Mouse (Mus musculus): ENCODE results near the gene Palld.
A peak's percentile ranks its signal among the peaks of the same experiment; 100 is the strongest.

The Palld gene

DNA sequence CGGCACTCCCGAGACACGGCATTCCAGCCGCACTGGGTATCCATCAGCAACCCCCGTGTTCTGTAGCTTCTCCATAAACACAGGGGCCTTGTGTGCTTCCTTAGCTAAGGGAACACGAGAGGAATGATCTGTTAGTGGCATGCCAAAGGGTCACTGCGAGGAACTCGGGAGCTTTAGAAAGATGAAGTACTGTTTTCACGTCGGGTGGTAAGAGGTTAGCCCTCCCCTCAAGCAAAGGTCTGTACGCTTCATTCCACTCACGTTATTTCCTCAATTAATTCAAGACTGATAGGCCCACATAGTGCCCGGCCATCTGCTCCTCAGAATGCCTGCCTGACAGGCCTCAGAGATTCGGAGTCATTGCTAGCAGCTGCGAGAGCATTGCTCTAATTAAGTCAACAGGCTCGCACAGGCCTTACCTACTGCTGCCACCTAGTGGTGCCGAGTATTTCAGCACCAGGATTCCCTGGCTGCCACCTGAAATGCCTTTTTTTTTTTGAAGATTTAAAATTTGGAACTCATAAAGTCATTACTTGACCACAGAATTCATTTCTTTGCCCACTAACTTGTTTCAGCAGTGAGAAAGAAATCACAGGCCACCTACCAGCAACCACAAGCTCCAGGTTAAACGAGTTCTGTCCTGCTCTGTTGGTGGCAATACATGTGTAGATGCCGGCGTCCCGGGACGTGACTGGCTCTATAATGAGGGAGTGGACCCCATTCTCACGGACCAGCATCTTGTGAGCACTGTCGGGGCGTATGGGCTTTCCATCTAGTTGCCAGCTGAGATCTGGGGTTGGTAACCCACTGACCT, 386.4 kb downstream of the Palld start:
- DNase-seq (ENCODE audit: low spot score in 2 of 2): peak; percentile 31 to 58

DNA sequence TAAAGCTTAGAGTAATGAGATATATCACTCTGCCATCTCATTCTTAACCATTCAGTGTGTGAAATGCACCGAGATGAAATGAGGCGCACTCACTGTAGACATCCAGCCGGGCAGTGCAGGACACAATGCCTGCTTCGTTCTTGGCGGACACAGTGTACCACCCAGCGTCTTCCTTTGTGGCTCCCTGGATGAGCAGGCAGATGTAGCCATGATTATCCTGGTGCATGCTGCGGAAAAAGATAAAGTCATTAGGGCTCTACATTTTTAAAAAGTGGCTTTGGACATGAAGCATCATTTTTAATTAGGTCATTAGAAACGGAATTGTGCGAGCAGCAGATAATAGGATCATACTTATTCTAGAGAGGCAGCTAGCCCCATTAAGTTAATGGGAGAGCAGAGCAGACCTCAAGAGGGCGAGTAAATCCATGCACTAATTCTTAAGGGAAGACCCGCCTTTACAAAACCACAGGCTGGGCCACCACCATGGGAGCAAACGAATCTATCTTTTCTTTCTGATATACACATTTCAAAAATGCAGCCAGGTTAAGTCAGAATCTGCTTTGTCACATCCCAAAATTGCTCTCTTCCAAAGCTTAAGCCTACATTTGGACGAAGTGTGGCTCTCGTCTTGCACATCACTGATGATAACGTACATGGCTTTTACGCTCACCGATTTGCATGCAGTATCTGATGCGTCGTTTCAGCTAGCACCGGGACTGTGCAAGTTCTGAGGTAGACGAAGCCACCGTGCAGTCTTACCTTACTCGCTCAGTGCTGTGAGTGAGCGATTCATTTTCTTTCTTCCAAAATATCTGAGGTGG, 387.2 kb downstream of the Palld start:
- no peak for DNase-seq (ENCODE audit: low spot score in 2 of 2)

DNA sequence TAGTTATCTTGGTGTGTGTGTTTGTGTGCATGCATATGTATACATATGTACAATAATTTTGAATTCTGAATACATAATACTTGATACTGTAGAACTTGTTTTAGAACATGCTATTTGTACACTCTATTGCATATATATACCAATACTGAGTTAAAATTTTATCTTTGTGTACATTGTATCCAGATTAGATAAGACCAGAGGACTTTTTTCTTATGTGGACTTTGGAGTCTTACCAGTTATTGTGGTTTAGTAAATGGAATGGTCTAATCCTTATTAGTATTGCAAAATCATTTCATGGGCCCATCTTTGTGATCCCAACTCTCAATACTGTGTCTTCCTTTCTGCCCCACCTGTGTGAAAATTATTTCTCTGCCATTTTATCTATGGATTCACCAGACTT, 400.2 kb downstream of the Palld start:
- no peak for DNase-seq (ENCODE audit: low spot score in 2 of 2)

DNA sequence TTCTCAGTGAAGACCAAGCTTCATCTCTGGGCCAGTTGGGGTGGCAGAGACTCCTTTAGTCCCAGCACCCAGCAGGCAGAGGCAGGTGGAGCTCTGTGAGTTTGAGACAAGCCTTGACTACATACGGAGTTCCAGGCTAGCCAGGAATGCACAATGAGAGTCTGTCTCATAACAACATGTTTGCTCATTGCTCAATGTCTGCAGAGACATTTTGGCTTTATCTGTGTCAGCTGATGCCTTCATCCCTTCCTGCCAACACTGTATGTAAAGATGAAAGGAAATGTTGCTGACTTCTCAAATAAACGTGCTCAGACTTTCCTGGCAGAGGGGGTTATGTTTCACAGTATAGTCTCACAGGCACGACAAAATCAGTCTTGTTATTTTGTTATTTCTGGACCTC, 401.6 kb downstream of the Palld start:
- no peak for DNase-seq (ENCODE audit: low spot score in 2 of 2)

DNA sequence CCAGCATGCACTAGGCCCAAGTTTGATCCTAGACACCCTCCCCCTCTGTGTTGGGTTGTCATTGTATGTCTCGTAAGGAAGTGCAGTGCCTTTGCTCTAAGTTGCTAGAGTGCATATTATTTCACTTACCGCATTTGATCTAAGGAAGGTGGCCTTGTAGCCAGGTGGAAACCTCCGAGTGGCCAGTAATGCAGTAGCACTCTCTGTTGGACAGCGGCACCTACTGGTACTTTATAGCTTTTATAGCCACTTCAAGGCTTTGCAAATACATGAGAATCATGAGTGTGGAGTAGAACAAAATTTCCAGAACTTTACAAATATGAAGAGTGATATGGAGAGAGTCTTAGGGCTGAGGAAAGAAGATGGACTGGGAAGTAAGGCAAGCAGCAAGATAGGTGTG, 403.5 kb downstream of the Palld start:
- DNase-seq (ENCODE audit: low spot score in 2 of 2): no peak

DNA sequence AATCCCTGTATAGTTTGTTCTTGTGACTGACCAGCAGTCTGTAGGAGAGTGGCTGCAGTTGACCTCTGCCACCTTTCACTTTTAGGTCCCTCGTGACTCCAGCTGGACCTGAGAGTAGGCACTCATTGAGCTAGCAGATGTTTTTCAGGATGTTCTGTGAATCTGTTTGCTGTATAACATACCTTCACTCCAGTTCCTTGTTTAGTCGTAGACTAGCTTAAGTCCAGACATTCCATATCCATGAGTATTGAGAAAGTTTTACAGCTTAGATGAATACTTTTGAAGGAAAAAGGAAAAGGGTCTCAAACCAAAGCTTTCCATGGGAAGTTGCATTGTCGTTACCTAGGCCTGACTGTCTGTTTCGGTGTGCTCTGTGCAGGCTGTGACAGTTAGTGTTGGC, 405.4 kb downstream of the Palld start:
- DNase-seq (ENCODE audit: low spot score in 2 of 2): no peak

DNA sequence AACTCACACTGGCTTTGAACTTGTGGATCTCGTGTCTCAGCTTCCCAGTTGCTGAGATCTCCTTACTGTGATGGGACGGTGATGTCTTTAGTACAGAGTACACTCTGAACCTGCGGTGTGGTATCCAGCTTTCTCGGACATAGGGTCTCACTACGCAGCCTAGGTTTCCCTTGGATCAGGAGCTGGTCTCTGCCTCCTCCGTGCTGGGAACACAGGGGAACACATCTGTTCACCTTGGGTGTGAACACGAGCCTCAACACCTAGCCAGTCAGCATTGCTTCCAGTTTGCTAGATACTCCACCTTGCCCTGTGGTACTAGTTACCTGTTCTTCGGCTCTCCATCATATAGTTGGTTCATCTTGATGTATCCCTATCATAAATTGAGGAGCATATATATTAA, 413.9 kb downstream of the Palld start:
- DNase-seq (ENCODE audit: low spot score in 2 of 2): no peak

DNA sequence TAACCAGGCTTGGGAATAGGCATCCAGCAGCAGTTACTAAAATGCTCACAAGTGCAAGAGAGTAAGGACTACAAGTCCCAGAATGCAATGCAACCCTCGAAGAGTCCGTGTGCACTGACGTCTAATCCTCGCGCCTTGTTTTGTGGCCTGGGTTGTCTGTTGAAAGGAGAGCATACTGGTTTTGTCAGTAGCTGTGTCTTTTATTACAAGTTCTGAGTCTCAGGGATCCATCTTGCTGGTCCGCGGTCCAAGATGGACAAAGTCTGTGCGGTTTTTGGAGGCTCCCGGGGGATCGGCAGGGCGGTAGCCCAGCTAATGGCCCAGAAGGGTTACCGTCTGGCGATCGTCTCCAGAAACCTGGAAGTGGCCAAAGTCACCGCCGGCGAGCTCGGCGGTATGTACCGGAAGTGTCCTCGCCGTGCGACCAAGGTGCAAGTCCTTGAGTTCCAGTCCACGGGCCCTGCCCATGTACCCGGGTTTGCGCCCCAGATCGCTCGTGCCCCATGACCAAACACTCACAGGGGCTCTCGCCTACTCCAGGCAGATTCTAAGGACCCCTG, 414.8 kb downstream of the Palld start, which contains the start of gene Cbr4:
Gene Cbr4, plus strand, starts transcription at position 138 of the 560 bp plus-strand sequence.
- peak; percentile 86 to 91 for DNase-seq (ENCODE audit: low spot score in 2 of 2)

DNA sequence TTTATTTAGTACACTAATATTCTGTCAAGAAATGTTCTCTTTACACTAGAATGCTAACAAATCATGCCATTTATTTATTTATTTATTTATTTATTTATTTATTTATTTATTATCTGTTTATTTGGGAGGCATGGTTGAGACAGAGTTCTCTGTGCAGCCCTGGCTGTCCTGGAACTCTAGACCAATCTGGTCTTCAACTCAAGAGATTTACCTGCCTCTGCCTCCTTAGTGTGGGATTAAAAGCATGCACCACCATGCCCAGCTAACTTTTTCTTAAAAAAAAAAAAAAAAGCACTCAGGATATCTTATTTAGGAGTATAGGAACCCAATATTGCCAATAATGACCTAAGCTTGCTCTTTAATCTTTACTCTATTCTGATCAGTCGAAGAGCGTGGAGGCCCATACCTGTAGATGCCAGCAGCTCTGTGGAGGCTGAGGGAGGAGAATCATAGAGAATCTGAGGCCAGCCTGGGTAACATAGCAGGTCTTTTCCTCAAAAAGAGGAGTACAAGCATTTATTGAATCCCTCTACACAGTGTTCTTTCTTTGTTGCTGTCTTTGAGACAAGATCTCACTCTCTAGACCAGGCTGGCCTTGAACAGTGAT, 415.5 kb downstream of the Palld start:
- DNase-seq (ENCODE audit: low spot score in 2 of 2): no peak

DNA sequence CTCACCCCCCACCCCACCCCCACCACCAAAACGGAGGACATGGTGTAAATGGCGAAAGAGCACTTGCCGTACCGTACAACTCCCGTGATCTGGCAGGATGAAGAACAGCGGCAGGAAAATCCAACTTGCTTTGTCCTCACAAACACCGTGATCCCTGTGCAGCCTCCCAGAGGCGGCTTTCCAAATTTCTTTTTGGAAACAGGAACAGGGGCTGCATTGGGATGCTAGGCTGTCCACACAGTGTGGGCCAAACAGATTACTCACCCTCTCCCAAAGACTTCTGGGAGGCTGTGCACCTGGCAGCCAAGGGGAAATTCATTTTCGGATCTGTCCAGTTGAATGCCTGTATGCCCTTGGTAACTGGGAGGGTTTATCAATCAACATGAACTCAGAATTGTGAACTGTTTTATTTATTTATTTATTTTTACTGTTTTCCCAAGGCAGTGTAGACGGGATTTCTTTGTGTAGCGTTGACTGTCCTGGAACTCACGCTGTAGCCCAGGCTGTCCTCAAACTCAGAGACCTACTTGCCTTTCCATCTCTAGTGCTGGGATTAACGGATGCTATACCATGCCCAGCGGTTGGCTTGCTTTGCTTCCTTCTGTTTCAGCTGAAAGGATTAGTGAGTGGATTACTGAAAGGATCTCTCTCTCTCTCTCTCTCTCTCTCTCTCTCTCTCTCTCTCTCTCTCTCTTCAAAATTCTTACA, 422.1 kb downstream of the Palld start:
- DNase-seq (ENCODE audit: low spot score in 2 of 2): peak; percentile 13 to 17

DNA sequence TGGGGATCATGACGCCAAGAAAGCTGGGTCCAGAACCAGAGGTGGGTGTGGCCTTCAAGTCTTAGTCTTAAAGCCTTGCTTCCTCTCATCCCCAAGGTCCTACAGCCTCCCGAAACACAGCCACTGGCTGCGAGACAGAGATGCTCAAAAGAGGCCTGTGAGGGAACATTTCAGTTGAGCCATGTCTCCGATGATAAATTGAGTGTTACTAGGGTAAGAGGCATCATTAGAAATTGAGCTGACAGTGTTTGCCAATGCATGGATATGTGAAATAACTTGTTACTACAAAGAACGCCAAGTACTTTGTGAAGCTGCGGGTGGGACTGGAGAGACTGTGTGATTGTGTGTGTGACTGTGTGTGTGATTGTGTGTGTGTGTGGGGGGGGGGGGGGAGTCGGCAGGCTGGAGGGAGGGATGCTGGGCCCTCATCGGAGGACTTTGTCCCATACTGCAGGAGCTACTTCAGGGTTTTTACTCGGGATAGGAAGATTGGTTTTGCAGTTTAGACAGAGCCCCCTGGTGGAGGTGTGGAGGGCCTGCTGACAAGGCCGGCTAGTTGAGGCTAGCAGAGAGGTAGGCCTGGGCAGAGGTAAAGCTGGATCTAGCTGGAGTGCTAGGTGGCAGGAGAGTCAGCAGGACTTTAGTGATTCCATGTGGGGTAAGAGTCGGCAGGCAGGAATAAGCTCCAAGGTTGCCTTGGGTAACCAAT, 422.8 kb downstream of the Palld start:
- peak; percentile 32 to 40 for DNase-seq (ENCODE audit: low spot score in 2 of 2)

DNA sequence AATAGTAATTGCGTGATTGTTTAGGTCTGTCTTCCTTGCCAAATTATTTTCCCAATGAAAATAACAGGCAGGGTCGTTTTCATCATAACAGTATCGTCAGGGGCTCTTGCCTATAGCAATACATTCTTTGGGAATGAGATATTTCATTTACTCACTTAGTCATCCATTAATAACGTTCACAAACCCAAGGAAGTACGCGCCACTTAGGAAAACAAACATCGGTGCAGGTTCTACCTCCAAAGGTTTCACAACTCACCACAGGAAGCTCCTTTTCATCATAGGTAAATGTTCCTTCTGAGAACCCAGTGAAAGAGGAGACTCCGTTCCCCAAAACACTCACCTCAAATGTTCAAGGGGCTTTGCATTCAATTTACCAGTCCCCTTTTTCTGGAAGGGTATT, 423.7 kb downstream of the Palld start:
- DNase-seq (ENCODE audit: low spot score in 2 of 2): no peak

DNA sequence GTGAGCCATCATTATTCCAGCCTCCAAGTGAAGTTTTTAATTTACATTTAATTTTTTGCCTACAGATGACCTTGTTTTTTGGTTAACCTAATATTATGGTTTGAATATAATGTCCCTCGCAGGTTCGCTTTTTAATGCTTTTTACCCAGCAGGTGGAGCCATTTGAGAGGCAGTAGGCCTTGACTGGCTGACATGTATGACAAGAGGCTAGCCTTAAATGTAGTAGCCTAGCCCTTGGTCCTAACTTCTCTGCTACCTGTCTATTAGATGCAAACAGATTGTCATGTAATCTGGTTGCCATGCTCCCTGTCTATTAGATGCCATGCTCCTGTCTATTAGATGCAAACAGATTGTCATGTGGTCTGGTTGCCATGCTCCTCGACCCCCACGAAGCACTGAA, 424.3 kb downstream of the Palld start:
- no peak for DNase-seq (ENCODE audit: low spot score in 2 of 2)

DNA sequence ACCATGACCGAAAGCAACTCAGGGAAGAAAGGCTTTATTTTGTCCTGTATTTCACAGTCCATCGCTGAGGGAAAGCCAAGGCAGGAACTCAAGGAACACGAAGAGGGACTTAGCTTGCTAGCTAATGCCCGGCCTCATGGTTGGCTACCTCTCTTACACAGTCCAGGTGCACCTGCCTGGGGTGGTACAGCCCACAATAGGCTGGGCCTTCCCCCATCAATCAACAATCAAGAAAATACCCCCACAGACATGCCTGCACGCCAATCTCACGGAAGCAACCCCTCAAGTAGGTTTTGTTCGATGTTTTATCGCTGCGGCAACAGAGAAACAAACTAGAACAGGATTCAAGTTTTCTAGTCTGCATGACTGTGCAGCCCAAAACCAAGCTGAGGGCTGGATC, 426.3 kb downstream of the Palld start:
- DNase-seq (ENCODE audit: low spot score in 2 of 2): no peak

DNA sequence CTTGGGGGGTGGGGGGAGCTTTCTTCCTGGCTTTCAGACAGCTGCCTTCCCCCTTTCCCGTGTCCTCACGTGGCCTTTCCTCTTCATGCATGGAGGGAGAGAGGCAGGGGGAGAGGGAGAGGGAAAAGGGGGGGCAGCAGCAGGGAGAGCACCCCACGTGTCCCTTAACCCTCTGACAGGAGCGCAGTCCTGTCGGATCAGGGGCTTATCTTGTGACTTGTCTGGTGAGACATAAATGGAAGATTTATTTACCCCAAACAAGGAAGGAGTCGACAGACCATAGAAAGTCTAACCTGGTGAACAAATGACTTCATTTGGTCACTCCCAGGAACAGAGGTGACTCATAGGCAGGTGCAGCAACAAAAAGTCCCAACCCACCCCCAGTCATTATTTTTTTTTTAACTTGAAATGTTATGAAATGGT, 427.2 kb downstream of the Palld start:
- no peak for DNase-seq (ENCODE audit: low spot score in 2 of 2)

DNA sequence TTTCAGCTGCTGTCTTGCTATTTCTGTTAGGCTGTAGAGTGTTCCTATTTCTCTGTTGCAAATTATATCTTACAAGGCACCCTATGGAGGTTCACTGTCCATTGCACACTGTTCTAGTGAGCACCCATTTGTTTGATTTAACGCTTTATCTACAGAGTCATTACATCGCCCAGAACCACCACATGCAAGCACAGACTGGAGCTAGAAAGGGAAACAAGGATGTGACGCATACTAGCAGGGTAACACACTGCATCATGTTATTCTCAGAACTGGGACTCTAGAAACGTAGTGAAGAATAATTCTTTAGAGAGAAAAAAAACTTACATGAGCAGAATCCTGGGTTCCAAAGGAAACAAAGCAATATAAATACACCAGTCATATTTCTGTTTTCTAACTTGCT, 432.3 kb downstream of the Palld start:
- DNase-seq (ENCODE audit: low spot score in 2 of 2): no peak

DNA sequence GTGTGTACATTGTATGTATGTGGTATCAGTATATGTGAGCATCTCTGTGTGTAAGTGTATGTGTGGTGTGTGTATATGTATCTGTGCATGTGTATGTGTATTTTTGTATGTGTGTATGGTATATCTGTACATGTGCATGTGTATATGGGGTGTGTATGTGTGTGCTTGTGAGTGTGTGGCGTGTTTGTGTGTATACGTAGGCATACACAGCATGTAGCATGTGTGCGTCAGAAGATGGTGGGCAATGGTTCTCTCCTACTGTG, 435.0 kb downstream of the Palld start:
- no peak for DNase-seq (ENCODE audit: low spot score in 2 of 2)

DNA sequence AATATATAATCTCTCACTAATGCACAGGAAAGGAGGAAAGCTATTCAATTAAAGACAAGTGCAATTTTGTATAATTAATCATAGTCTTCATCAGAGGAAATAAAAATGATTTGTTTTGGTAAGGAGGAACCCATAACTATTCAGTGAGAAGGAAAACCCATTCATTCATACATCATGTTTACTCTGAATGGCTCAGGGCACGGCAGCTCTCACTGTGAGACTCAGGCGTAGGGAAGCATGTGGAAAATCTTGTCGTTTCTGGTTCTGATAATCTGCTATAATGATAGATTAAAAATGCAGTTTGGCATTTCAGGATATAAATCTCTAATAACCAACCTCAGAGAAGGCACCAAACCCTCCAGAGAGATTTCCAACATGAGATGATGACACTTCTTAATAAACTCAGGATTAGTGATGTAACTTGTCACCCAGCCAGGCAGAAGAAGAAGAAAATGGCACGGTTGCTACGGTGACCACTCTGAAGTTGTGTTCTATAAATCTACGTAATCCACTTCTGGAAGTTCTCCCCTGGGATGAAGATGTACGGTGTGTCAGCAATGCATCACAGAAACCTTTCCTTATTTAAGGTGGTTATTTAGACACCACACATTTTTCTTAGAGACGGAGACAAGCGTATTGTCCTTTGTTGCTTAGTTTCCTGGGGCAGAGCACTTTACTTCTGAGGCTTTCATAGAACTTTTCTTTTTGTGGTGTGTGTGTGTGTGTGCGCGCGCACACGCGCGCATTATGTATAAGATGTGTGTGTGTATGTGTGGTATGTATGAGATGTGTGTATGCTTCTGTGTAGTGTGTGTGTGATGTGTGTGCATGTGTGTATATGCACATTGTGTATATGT, 435.6 kb downstream of the Palld start:
- no peak for DNase-seq (ENCODE audit: low spot score in 2 of 2)

DNA sequence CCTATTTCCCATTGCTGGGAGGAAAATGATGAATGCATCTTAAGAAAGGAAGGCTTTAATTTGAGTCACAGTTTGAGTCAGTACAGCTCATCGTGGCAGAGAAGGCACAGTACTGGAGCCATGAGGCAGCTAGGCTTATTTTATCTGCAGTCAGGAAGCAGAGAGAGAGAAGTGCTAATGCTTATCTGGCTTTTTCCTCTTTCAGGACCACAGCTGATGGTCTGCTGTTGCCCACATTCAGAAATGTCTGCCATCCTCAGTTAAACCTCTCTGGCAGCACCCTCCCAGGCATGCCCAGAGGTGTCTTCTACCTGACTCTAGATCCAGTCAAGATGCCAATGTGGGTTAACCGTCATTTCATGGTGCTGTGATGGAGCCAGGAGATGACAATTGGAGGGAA, 438.1 kb downstream of the Palld start:
- no peak for DNase-seq (ENCODE audit: low spot score in 2 of 2)

DNA sequence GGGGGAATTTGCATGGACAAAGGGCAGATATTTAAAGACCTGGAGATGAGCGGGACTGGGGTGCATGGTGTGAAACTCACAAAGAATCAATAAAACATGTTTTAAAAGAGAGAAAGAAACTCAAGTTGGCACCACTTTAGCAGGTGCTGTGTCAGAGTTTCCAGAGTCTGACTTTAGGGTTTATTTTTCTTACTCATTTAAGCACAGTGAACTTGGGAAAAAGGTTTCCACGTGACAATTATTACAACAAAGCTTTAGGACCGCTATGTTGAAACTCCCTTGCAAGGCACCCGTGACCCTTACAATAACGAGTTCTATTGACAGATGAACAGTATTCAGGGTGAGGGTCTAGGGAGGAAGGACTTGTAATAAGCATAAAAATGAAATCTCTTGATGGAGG, 440.3 kb downstream of the Palld start:
- no peak for DNase-seq (ENCODE audit: low spot score in 2 of 2)
